Mouse (Mus musculus): ENCODE measurements around the gene Lbp.

Lbp gene

DNA sequence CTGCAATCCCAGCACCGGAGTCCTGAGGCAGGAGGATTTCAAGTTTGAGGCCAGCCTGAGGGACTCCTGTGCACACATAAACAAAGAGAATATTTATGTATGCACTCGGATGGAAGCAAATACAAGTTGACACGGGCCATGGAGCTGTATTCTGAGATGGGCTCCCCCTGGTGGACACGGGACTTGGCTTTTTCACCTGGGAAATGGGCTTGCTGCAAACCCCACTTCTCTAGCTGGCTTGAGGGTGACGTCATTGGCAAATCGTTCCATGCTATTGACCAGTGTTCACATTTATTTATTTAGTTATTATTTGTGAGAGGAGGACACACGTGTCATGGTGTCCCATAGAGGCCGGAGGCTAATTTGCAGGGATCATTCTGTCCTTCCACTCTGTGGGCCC, 10.1 kb downstream of the Lbp start:
- no peak for DNase-seq

DNA sequence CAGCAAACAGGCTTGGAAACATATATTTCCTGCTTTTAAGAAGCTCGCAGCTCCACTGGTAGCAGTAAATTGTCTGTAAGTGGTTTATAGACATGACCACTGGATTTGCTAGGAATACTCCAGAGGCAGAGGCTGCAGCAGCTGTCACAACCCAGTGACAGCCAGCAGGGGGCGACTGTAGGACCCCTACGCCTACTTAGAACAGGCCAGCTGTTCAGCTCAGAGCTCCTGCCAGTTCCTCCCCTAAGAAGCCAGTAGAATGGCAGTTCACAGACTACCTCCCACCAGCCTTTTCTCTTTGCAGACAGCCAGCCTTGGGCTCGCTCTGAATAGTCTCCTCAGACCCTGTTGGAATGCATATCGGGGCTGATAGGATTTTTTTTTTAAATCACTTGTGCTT, 10.7 kb downstream of the Lbp start:
- no peak for DNase-seq

DNA sequence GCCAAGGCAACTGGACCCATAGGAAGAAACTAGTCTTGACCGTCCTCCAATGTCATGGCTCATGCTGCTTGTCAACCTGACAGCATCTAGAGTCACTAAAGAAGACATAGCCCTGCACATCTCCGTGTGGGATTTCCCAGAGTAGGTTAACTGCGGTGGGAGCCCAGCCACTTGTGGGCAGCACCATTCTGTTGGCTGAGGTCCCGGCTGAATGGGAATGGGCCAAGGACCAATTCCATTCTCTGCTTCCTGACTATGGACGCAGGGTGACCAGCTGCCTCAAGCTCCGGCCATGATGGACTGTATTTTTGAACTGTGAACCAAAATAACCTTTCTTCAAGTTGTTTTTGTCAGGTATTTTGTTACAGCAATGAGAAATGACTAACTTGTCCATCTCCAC, 15.3 kb downstream of the Lbp start:
- no peak for DNase-seq

DNA sequence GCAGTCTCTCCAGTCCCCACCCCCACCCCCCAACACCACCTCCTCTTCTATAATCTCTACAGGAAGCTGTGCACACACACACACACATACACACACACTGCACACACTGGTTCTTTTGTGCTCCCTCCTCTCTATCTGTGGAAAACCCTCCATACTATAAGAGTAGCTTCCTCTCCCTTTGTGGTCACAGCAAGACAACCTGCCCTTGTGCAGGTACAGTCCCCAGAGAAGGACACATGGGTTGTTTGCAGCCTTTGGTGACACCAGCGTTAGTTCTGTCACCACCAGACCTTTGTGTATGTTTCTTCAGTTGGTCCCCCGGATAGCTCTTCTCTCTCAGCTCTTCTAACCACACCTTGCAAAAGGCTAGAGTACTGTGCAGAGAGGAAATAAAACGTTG, 16.6 kb downstream of the Lbp start:
- no peak for DNase-seq

DNA sequence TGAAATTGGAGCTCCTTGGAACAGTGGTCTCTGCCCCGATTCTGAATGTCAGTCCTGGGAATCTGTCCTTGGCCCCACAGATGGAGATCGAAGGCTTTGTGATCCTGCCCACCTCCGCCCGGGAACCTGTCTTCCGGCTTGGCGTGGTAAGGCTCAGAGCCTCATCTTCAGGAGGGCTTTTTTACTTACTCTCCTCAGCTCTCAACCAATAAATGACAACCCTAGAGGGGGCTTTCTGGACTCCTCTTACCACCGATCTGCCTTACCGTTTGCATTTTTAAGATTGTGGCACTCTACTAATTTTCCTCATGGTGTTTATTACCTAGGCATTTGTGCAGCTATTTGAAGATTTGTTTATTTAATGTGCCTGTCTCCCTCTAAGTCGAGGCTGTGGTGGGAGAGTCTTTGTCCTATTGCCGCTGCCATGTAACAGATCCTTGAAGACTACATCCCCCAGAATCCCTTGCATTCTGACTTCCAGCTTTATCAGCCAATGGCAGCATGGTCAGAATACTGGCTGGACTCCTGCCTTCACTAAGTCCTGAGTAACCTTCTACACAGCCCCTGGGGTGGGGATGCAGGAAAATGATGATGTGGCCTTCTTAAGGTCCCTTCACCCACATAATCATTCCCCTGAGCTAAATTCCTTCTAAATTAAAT, 18.4 kb downstream of the Lbp start:
- DNase-seq = peak; percentile 20

DNA sequence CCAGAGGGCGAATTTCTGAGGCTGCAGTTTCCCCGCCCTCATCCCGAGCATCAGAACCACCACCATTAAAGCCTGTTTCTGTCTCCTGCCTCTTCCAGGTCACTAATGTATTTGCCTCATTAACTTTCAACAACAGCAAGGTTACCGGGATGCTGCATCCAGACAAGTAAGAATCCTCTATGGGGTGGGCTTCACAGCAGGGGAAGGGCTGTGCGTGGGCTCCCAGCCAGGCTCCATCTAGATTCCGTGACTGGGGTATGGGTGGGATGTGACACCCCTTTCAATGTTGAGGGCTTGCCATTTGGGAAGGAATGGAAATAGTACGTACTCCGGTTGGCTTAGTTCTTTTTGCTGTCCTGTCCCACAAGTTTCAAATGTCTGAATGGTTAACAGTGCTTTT, 19.3 kb downstream of the Lbp start:
- DNase-seq = no peak

DNA sequence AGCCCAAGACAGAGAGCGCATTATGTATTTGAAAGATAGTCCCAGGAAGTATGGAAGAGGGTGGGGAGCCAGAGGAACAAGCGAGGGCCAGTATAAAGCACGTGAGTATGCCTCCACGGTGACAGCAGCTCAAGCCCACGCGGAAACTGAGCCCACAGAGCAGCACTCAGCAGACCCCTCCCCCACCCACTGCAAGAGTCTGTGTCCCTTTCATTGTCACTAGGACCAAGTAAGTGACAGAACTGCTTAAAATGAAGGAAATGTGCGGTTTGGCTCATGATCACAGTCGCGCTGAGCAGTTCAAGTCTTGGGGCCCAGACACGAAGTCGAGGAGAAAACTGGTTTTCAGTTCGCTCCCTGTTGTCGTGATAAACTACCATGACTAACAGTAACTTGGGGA, 28.1 kb downstream of the Lbp start:
- no peak for DNase-seq

DNA sequence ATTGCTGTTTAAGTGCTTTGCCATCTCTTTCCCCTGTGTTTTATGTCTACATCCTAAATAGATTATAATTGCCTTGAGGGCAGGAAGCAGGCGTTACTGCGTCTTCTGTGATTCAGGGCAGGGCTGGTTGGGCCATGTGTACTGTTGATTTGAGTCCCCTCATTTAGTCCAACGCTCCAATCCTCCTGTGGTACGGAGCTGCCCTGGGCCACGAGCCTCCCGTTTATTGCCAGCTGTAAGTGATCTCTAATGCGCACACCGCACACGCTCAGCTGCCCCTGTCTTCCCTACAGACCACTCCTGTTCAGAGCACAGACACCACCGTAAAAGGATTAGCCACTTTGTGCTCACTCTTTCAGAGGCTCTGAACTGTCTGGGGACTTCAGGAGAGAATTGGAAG, 31.4 kb downstream of the Lbp start:
- DNase-seq = no peak

DNA sequence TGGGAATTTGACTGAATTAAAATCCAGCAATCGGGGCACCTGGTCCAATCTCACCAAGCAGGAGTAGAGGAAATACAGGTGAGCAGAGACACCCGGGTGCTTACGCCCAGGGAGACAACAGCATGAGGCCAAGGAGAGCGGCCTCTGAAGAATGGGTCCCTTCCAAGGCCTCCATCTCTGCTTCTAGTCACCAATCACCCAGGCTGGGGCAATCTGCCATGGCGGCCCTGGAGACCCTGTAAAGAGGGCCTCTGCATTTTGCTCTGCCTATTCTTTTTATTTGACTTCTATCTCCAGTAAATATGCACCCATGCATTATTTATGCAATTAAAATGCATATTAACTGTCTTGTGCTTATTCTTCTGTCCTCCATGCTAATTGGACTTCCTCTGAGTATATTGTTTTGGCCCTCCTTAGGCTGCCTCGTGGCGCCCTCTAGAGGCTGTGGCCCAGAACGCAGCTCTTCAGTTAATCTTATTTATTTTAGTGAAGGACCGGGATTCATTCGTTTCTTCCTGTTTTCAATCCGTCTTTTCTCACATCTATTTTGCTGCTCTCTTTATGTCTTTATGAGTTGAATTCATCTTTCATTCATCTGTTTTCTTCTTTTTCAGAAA, 33.8 kb downstream of the Lbp start:
- DNase-seq = peak; percentile 44

DNA sequence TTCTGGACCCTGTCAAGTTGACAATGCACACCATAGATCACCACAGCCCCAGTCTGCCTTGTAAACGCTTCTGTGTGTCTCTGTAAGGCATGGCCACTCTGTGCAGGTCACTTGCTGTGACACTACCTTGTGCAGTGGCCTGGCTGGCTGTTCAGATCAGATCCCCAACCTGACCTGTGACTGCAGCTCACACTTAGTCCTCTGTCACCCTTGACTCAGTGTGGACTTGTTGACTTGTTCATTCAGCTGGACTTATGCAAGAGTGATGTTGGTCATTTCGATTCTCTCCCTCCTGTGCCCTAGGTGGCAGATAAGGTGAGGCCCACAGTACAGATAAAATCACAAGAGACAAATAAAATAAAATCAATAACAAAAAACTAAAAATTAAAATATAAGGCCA, 35.0 kb downstream of the Lbp start:
- no peak for DNase-seq

DNA sequence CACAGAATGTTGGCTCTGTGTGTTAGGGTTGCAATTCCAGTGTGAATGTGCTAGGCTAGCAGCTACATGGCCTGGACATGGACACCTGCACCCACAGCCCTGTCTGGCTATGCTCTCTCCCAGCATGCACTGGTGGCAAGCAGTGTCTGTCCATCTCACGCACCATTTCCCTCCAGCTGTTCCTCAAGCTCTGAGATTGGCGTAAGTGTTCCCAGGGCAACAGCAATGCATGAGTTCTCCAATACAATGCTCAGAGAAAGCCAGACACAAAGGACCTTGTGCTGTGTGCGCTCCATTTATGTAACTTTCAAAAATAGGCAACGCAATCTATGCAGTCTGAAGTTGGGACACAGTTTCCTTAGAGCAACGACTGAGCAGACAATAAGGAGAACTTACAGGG, 37.2 kb downstream of the Lbp start:
- no peak for DNase-seq

DNA sequence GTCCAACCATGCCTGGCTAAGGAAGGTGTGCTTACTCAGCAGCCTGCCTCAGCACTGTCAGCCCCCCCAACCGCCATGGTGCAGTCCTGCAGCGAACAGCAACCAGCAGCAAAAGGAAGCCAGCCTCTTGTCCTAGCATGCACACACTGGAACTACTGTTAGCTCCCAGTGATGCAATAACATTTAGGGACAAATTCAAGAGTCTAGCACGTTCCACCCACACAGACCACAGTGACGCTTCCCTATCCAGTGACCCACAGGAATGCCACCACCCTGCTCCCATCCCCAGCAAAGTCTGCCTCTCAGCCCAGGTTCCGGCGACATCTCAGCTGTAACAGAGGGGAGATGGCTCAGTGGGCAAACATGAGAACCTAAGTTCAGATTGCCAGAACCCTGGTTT, 40.2 kb downstream of the Lbp start:
- DNase-seq = no peak

DNA sequence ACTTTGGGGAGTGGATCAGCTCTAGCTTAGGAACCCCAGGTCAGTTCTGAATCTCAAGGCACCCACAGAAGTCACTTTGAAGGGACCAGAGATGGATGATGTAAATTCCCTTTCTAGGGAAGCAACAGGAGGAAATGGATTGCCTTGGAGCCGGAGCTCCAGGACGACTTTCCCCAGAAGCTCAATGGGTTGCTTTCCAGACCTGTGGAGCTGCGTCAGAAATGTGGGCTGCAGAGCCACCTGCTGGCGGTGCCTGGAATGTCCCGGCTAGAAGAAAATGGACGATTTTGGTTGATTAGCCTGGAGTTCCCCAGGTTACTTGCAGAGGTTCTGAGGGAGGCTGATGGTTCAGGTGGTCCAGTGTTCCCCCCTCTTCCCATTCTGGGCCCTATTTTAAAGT, 41.6 kb downstream of the Lbp start:
- peak; percentile 55 for DNase-seq

DNA sequence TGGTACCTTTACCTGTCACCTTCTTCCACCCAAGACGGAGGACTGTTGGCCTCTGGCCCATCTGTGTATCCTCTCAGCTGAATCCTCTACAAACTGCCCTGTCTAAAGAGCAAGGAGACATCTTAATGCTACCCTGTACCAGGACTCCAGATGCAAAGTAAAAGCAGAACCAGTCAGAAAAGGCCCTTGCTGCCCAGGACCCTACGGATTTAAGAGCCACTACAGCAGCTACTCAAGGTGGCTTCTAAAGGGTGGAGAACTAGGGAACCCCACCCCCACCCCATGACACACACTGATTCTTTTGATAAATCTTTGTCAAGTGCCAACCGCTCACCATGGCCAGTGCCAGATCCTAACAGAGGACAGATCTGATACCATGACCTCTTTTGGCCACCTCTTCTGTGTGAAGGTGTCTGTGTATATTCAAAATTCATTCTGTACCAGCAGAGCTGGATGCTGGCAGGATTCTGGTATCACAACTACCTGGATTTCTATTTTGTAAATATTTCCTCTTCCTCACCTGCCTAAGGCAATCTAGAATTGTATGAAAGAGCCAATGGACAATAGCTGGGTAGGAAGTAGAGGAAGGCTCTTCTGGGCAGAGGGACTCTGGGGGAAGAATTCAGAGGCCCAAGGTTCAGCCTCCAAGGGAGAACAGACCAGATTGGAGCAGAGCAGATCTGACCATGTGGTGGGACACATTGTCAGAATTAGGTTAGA, 46.7 kb downstream of the Lbp start:
- no peak for DNase-seq

DNA sequence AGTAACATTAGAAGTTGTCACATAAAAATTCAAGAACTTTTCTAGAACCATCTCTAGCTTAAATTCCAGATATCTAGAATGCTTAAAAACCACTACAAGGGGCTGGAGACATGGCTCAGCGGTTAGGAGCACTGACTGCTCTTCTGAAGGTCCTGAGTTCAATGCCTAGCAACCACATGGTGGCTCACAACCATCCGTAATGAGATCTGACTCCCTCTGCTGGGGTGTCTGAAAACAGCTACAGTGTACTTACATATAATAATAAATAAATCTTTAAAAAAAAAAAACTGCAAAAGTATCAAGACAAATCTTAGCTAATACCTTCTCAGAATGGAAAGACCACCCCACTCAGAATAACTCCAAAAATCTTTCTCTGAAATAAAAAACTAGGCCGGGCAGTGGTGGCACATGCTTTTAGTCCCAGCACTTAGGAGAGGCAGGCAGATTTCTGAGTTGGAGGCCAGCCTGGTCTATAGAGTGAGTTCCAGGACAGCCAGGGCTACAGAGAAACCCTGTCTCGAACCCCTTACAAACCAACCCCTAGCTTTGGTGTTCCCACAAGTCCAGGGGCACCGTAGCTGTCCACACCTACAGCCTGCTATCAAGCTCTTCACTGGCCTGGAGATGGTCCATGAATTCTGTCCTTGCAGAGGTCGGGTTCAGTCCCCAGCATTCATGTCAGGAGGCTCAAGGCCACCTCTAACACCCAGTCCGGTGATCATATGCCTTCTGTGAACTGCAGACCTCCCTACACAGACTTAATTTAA, 48.2 kb downstream of the Lbp start:
- DNase-seq = no peak

DNA sequence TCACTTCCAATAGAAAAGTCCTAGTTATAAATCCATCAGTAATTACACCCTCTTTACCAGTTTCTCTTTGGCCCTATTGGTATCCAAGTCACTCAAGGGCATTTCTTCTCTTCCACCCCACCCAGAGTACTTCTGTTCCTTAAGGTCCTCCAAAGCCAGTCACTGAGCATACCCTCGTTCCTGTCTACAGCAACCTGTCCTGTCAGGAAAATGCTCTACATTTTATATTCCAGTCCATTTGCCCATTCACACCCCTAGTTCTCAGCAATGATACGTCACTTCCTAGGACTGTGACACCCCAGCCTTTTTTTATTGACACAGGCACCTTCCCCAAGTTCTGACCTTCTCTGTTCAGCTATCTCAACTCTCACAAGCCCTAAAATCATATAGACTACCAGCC, 48.9 kb downstream of the Lbp start:
- no peak for DNase-seq

DNA sequence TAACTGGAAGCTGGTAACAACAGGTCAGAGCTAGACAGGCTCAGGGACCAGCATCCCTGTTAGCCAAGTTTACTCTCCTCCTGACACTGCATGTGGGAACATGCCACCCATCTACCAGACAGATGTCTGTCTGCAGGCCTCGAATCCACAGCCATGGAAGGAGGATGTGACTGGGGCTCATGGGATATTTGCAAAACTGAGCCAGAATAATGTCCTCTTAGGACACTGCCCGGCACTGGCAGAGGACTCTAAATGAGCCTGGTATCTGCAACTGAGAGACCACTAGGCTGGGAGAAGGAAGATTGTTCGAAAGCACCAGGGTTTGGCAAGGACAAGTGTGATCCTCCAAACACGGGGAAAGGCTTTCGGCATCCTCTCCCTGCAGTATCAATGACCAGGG, 49.8 kb downstream of the Lbp start:
- no peak for DNase-seq

DNA sequence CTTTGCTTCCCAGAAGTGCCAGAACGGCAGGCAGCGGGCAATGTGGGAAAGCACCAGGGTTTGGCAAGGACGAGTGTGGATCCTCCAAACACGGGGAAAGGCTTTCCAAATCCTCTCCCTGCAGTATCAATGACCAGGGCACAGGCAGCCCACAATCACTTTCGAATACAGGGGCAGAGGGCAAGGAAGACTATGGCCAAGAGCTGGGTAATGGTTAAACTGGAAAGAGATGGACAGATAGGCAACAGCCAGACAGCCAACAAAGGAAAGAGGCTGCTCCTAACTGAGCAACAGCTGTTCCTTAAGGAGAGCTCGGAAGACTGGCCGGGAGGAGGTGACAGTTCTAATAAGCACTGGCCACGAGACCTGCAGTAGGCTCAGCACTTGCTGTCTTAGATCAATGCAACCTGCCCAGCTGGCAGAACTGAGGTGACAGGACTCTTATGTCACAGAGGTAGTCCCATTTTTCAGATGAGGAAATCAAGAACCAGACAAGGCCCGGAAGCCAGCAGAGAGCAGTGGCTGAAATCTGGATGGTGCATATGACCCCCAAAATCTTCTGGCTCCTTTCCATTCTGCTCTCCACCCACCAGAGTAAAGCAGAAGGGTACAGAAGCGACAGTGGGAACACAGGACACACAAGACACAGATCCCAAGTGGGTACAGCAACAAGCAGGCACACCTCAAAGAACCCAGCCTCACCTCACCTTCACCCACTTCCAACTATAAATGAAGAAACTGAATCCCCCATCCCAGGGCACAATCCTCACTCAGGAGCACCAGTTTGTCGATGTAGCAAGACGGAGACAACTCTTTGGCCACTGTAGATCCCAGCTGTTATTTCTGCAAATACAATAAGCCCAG, 53.7 kb downstream of the Lbp start:
- DNase-seq = no peak

DNA sequence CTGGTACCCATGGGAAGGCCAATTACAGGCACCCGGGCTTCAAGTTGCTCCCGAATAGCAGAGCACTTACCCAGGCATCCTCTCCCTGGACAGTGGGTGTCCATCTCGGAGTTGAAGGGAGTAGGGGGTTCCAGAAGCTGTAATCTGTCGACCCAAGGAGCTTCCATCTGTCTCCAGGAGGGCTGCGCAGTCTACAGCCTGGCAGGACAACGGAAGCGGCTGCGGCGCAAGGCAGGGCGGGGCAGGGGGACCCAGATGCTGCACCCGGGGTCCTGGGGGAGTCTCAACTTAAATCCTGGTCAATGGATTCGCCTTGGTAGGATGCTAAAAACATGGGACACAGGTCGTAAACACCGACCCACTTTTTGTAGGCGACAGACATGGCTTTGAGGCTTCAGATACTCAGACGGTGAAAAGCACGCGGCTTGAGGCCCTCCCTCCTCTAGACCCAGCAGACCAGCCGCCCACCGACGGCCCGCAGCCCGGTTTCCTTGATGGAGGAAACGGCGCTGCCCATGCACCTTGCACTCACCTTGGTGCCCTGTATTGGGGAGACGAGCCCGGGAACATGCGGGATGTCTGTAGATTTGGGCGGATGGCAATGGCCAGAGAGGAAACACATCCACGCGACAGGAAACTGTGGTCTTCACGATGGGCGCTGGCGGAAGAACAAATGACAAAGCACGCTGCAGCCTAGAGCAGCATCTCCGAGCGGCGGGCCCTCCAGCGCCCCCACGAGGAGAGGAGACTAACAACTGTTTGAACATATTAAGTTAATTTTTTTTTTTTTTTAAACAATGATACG, 54.8 kb downstream of the Lbp start:
- DNase-seq = peak; percentile 80

DNA sequence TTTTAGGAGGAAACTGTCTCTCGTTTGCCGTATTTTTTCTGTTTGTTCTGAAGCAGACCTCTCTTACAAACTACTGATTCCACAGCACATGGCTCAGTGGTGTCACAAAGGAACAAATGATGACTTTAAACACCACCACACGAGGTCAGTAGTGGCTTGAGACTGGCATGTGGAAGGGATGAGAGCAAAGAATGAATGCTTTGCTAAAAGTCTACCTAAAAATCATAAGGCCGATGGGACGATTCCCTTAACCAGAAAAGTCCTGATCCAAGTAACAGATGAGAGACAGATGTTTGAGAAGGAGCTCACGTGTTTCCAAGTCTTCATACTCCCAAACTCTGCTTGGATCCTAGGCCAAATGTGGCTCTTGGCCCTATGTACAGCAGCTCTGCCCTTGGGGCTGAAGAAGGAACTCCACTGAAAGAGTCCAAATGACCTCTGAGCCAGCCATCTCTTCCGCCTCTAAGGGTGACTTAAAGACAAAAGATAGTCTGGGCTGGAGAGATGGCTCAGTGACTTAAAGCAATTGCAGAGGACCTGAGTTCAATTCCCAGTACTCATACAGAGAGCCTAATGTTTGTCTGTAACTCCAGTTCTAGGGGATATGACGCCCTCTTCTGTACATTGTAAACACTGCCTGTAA, 55.5 kb downstream of the Lbp start:
- DNase-seq = no peak

DNA sequence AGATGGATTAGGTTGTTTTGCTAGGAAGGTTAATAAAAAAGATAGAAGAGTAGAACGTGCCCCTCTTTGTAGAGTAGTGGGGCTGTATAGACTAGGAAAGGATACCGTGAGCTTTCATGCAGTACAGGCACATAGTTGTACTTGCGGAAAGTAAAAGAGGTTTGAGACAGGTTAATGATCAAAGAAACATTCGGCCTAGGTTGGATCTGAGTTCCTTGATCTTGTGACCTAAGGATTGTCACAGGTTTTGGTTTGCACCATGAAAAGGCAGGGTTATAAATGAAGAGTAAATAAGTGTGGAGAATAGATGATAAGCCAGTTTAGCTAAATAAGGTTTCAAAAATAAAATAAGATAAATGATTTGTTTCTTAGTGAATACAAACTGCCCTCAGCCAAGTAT, 57.9 kb downstream of the Lbp start:
- DNase-seq = no peak

Measured in cerebellum, adult 9-10 months (tissue).